Mouse (Mus musculus): ENCODE results near the gene Gm19426. TPM values are rescaled to one million over a fixed set of nuclear protein-coding genes. Genes with fewer than 3 reads are reported as not detected.

Gm19426 gene
- total and polyA plus RNA-seq, 3 experiments = not detected

GRCm38 (mm10) chr2:84762295-84762694 is 18.8 kb upstream of the Gm19426 start:
- TF ChIP-seq ETS1 (IDR thresholded peaks at IDR 0.05; ENCODE audit: low read depth, low read length) (no peak), USF1 (IDR thresholded peaks at IDR 0.05; ENCODE audit: low read depth, low read length) (no peak), ELF1 (IDR thresholded peaks at IDR 0.05; ENCODE audit: low read depth, low read length) (no peak), ZC3H11A (IDR thresholded peaks at IDR 0.05; ENCODE audit: low read depth, low read length) (no peak), RAD21 (IDR thresholded peaks at IDR 0.05; ENCODE audit: low read depth, low read length) (no peak), UBTF (IDR thresholded peaks at IDR 0.05; ENCODE audit: borderline replicate concordance, insufficient read depth, low read depth, low read length) (no peak), POLR2A (IDR thresholded peaks at IDR 0.05; ENCODE audit: control insufficient read depth in 1 of 2, insufficient read depth in 1 of 2, low read depth in 1 of 2, low read length in 2 of 2, poor library complexity in 1 of 2) (no peak)
- H3K9ac ChIP-seq (ENCODE audit: control insufficient read depth, low read depth, low read length, poor library complexity, severe bottlenecking) = no peak overlapping the region
- no peak overlapping the region for H3K4me3 ChIP-seq (ENCODE audit: control insufficient read depth in 1 of 2, insufficient read depth in 1 of 2, low read depth in 2 of 2, low read length in 2 of 2)
- H3K27ac ChIP-seq (ENCODE audit: control insufficient read depth, low read depth, low read length) = no peak overlapping the region
- H3K79me2 ChIP-seq (ENCODE audit: control insufficient read depth, insufficient read depth, low read length, poor library complexity) = no peaks in the 10 kb centered on the region
- no peak for DNase-seq (ENCODE audit: low read depth, low spot score)
- no peaks in the 10 kb centered on the region for H3K4me1 ChIP-seq (ENCODE audit: control insufficient read depth in 1 of 2, insufficient read depth in 2 of 2, low read length in 2 of 2)
- no peaks in the 10 kb centered on the region for H3K36me3 ChIP-seq (ENCODE audit: control insufficient read depth in 1 of 2, insufficient read depth in 2 of 2, low read length in 2 of 2)
- no peaks in the 10 kb centered on the region for H3K9me3 ChIP-seq (replicated peaks; ENCODE audit: insufficient read depth, low read length)
- peaks cover 7 to 15% of the 10 kb centered on the region in 2 experiments for H3K27me3 ChIP-seq (ENCODE audit: control insufficient read depth in 1 of 2, insufficient read depth in 2 of 2, low read length in 2 of 2)

- H3K4me3 ChIP-seq (ENCODE audit: control insufficient read depth in 1 of 2, insufficient read depth in 1 of 2, low read depth in 2 of 2, low read length in 2 of 2) = no peak overlapping the region
- H3K9me3 ChIP-seq (replicated peaks; ENCODE audit: insufficient read depth, low read length) = no peaks in the 10 kb centered on the region
- no peaks in the 10 kb centered on the region for H3K4me1 ChIP-seq (ENCODE audit: control insufficient read depth in 1 of 2, insufficient read depth in 2 of 2, low read length in 2 of 2)
- no peak for DNase-seq (ENCODE audit: low read depth, low spot score)
- peaks cover 7 to 15% of the 10 kb centered on the region in 2 experiments for H3K27me3 ChIP-seq (ENCODE audit: control insufficient read depth in 1 of 2, insufficient read depth in 2 of 2, low read length in 2 of 2)
- TF ChIP-seq CTCF (IDR thresholded peaks at IDR 0.05 in 2 of 3, conservative IDR thresholded peaks at IDR 0.05 in 1 of 3; ENCODE audit: control insufficient read depth in 1 of 3, insufficient read depth in 1 of 3, low read depth in 2 of 3, low read length in 3 of 3, poor library complexity in 1 of 3, severe bottlenecking in 1 of 3) (no peak), ETS1 (IDR thresholded peaks at IDR 0.05; ENCODE audit: low read depth, low read length) (no peak), USF2 (IDR thresholded peaks at IDR 0.05; ENCODE audit: borderline replicate concordance in 1 of 2, insufficient read depth in 1 of 2, low read depth in 1 of 2, low read length in 2 of 2) (no peak), POLR2AphosphoS2 (IDR thresholded peaks at IDR 0.05; ENCODE audit: low read length) (no peak), JUND (IDR thresholded peaks at IDR 0.05; ENCODE audit: low read depth, low read length) (no peak), KAT2A (conservative IDR thresholded peaks at IDR 0.05; ENCODE audit: low read depth, low read length) (no peak), CHD1 (IDR thresholded peaks at IDR 0.05; ENCODE audit: low read depth, low read length) (no peak), TCF12 (IDR thresholded peaks at IDR 0.05; ENCODE audit: low read depth, low read length) (no peak), UBTF (IDR thresholded peaks at IDR 0.05; ENCODE audit: borderline replicate concordance, insufficient read depth, low read depth, low read length) (no peak), EP300 (IDR thresholded peaks at IDR 0.05; ENCODE audit: low read depth in 1 of 2, low read length in 2 of 2) (no peak), RCOR1 (IDR thresholded peaks at IDR 0.05; ENCODE audit: low read depth, low read length) (no peak), NRF1 (IDR thresholded peaks at IDR 0.05; ENCODE audit: insufficient read depth, low read depth, low read length, poor library complexity, severe bottlenecking) (no peak), MAZ (IDR thresholded peaks at IDR 0.05; ENCODE audit: low read depth, low read length) (no peak), MXI1 (IDR thresholded peaks at IDR 0.05; ENCODE audit: low read depth, low read length) (no peak), POLR2AphosphoS5 (IDR thresholded peaks at IDR 0.05; ENCODE audit: borderline replicate concordance, low read depth, low read length) (no peak), SIN3A (IDR thresholded peaks at IDR 0.05; ENCODE audit: low read length) (no peak), ZMIZ1 (IDR thresholded peaks at IDR 0.05; ENCODE audit: low read depth, low read length) (no peak), GATA1 (IDR thresholded peaks at IDR 0.05; ENCODE audit: low read depth, low read length) (no peak), E2F4 (IDR thresholded peaks at IDR 0.05; ENCODE audit: borderline replicate concordance, low read depth, low read length) (no peak), RAD21 (IDR thresholded peaks at IDR 0.05; ENCODE audit: low read depth, low read length) (no peak)
- no peaks in the 10 kb centered on the region for H3K36me3 ChIP-seq (ENCODE audit: control insufficient read depth in 1 of 2, insufficient read depth in 2 of 2, low read length in 2 of 2)
- no peak overlapping the region for H3K27ac ChIP-seq (ENCODE audit: control insufficient read depth, low read depth, low read length)
- no peak overlapping the region for H3K9ac ChIP-seq (ENCODE audit: control insufficient read depth, low read depth, low read length, poor library complexity, severe bottlenecking)
- H3K79me2 ChIP-seq (ENCODE audit: control insufficient read depth, insufficient read depth, low read length, poor library complexity) = no peaks in the 10 kb centered on the region
These were observed 18.4 kb upstream of the Gm19426 start for GRCm38 (mm10) chr2:84761840-84762239.
